In the genomic region with DNA sequence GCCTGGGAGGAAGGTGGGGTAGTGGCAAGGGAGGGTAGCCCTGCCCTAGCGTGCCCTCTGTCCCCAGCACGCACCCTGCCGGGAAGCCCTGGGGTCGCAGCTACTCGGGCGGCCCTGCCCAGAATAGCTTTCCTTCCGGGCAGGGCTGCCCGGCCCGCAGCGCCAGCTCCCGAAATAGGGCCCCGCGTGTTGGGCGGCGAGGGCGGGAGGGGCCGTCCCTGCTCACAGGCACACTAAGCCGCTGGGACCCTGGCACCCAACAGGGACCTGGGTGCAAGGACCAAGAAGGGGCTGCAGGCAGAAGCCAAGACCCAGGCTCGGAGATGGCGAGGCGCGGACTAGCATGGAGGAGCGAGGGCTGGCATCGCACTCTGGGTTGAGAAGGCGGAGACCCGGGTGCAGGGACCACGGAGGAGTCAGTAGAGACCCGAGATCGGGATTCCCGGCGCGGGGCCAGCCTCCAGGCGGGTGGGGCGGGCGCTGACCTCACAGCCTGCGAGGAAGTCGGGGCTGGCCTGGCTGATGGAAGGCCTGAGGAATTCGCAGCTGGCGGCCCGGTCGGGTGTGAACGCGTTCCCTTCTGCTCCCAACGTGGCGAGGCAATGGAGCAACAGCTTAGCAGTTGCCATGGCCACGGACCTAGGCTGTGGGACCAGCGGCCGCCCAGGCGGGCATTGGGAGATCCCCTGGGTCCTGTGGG, we compare ENCODE assay signal across 8 mouse cellular contexts. TPM values are rescaled to one million over a fixed set of nuclear protein-coding genes. Genes with fewer than 3 reads are reported as not detected.
DNase-seq lines count a peak whose midpoint lies in the region; ATAC-seq and TF ChIP-seq lines count a peak whose summit lies in the region.

No protein-coding gene starts in this region.

- peak; percentile 50 for TF ChIP-seq CTCF in intestine, postnatal 0 days (IDR thresholded peaks at IDR 0.05; ENCODE audit: low read depth)

- H3K36me3 ChIP-seq in intestine, postnatal 0 days (ENCODE audit: control insufficient read depth, insufficient read depth), result no peaks in the 10 kb centered on the region
- no peaks in the 10 kb centered on the region for H3K36me3 ChIP-seq in neural tube, embryonic 14.5 days (ENCODE audit: control insufficient read depth, insufficient read depth, low read length)

- no peak for DNase-seq in frontal cortex, postnatal 36 days (ENCODE audit: low spot score in 2 of 2)
- DNase-seq in embryo, embryonic 10.5 days (ENCODE audit: low spot score), result peak; percentile 88
- DNase-seq in heart, adult 18-20 months, result peak; percentile 91 to 94
- DNase-seq in lung, adult 18-20 months, result peak; percentile 87 to 92
- DNase-seq in natural killer cell, adult 2 months (ENCODE audit: low spot score in 2 of 2), result no peak

- no peaks in the 10 kb centered on the region for H3K9me3 ChIP-seq in intestine, postnatal 0 days (ENCODE audit: control insufficient read depth)
- no peaks in the 10 kb centered on the region for H3K9me3 ChIP-seq in neural tube, embryonic 14.5 days (ENCODE audit: control insufficient read depth, low read length)

- peak overlapping the region; percentile 70 for H3K4me2 ChIP-seq in intestine, postnatal 0 days (replicated peaks; ENCODE audit: low read depth)
- H3K4me2 ChIP-seq in neural tube, embryonic 14.5 days (ENCODE audit: low read depth, low read length), result peak overlapping the region; percentile 52

- peak overlapping the region; percentile 49 for H3K9ac ChIP-seq in intestine, postnatal 0 days (ENCODE audit: low read depth, low read length)
- peak overlapping the region; percentile 28; the same call in 1 of the 2 replicates for H3K9ac ChIP-seq in neural tube, embryonic 14.5 days (replicated peaks; ENCODE audit: low read depth, low read length)

- 3% methylated on average over 49 of the region's 49 CpGs for WGBS in intestine, postnatal 0 days
- 2% methylated on average over 43 of the region's 49 CpGs for whole genome bisulfite sequencing in neural tube, embryonic 14.5 days

- peak overlapping the region; percentile 70 for H3K27ac ChIP-seq in intestine, postnatal 0 days (ENCODE audit: low read depth, low read length)
- H3K27ac ChIP-seq in neural tube, embryonic 14.5 days (ENCODE audit: low read depth, low read length), result 0 out of 2 replicates have a peak overlapping the region, but pooled peaks have one; percentile 28

- peak overlapping the region; percentile 31 for H3K4me3 ChIP-seq in intestine, postnatal 0 days (ENCODE audit: low read depth, low read length)
- peak overlapping the region; percentile 25 for H3K4me3 ChIP-seq in neural tube, embryonic 14.5 days (ENCODE audit: low read depth, low read length)

- H3K4me1 ChIP-seq in intestine, postnatal 0 days (replicated peaks; ENCODE audit: control insufficient read depth, insufficient read depth, low read length), result 0 out of 2 replicates have a peak, but pooled peaks cover 8% of the 10 kb centered on the region
- peaks cover 7% of the 10 kb centered on the region; the same call in 1 of the 2 replicates for H3K4me1 ChIP-seq in neural tube, embryonic 14.5 days (ENCODE audit: control insufficient read depth, insufficient read depth, low read length)

- no peaks in the 10 kb centered on the region for H3K27me3 ChIP-seq in intestine, postnatal 0 days (replicated peaks; ENCODE audit: control insufficient read depth, insufficient read depth, low read length)
- peaks cover 3% of the 10 kb centered on the region; the same call in 1 of the 2 replicates for H3K27me3 ChIP-seq in neural tube, embryonic 14.5 days (ENCODE audit: control insufficient read depth, insufficient read depth, low read length)

- ATAC-seq in frontal cortex, adult (ENCODE audit: low TSS enrichment), result peak; percentile 23; the same call in 1 of the 2 replicates
- ATAC-seq in intestine, postnatal 0 days, result peak; percentile 32
- ATAC-seq in neural tube, embryonic 14.5 days (ENCODE audit: low read depth), result peak; percentile 70; the same call in 1 of the 2 replicates

RNA-seq across cellular contexts. Expression of gene Socs3, which starts 20.3 kb away (rescaled TPM):
- 1 to 10 TPM; 3.2 to 3.5 TPM for total RNA-seq in heart, adult 18-20 months (2021)
- 15.7 and 15.9 TPM in 2 replicates for polyA plus RNA-seq in intestine, postnatal 0 days (2015; fragmentation: Nextera tagmentation; extraction: Ambion mirVana)
- 2.2 and 5.1 TPM in 2 replicates for polyA plus RNA-seq in neural tube, embryonic 14.5 days (2014; fragmentation: Nextera tagmentation; extraction: Ambion mirVana)

RNA-seq across cellular contexts. Expression of gene Pgs1, which starts 36.5 kb away (rescaled TPM):
- 10 to 100 TPM; 17.0 to 18.8 TPM for total RNA-seq in heart, adult 18-20 months (2021)
- polyA plus RNA-seq in intestine, postnatal 0 days (2015; fragmentation: Nextera tagmentation; extraction: Ambion mirVana), result 23.1 and 24.0 TPM in 2 replicates
- 49.9 and 52.6 TPM in 2 replicates for polyA plus RNA-seq in neural tube, embryonic 14.5 days (2014; fragmentation: Nextera tagmentation; extraction: Ambion mirVana)

Comparison
In these comparisons a context has a peak if more than half of its experiments do, and no peak if none do; other contexts are left out.
1. DNase-seq: peak in embryo, embryonic 10.5 days (single experiment), heart, adult 18-20 months (2 of 2) and lung, adult 18-20 months (2 of 2); none in frontal cortex, postnatal 36 days (0 of 2) and natural killer cell, adult 2 months (0 of 2).
2. Peak in every context shown above with its lines, with median percentiles within 50 percentile points of each other: ATAC-seq.